9 mouse cellular contexts compared by ENCODE assay signal in genomic region chr11:77686346-77686840, GRCm38 (mm10). TPM values are rescaled to one million over a fixed set of nuclear protein-coding genes. Genes with fewer than 3 reads are reported as not detected.
DNase-seq lines count a peak whose midpoint lies in the region; ATAC-seq lines count a peak whose summit lies in the region.
"Had no signal": no experiment of that assay in that cellular context is flagged by ENCODE, and none has a peak within 500 bp of the region (broad histone marks: within the 10 kb centered on the region; RNA-seq: fewer than 3 reads in every experiment).

No protein-coding gene starts in this region.

- intact Hi-C loops in left cerebral cortex, postnatal 36 days (cut with DNase I) = loop anchor here (5.0 kb wide), 2 partner anchors 76 to 79 kb away; partner anchors contain the start of genes Myo18a and Taok1

- H3K27me3 ChIP-seq in intestine, embryonic 14.5 days (replicated peaks; ENCODE audit: control insufficient read depth, insufficient read depth, low read length) = no peaks in the 10 kb centered on the region
- H3K27me3 ChIP-seq in liver, embryonic 13.5 days = no peaks in the 10 kb centered on the region

- H3K4me1 ChIP-seq in intestine, embryonic 14.5 days (replicated peaks; ENCODE audit: control insufficient read depth, insufficient read depth, low read length) = peaks cover 6% of the 10 kb centered on the region
- peaks cover 26% of the 10 kb centered on the region for H3K4me1 ChIP-seq in liver, embryonic 13.5 days (replicated peaks)

- peaks cover 23% of the 10 kb centered on the region for H3K36me3 ChIP-seq in intestine, embryonic 14.5 days (ENCODE audit: control insufficient read depth, insufficient read depth, low read length)
- H3K36me3 ChIP-seq in liver, embryonic 13.5 days = peaks cover 19% of the 10 kb centered on the region

- ATAC-seq in intestine, embryonic 14.5 days (replicated peaks; ENCODE audit: low FRiP score, low TSS enrichment, low read depth) = peak; percentile 40
- ATAC-seq in liver, embryonic 13.5 days (ENCODE audit: low read depth) = peak; percentile 38

- H3K9me3 ChIP-seq in intestine, embryonic 14.5 days (ENCODE audit: control insufficient read depth, low read length) = no peaks in the 10 kb centered on the region
- no peaks in the 10 kb centered on the region for H3K9me3 ChIP-seq in liver, embryonic 13.5 days (replicated peaks)

- H3K4me3 ChIP-seq in intestine, embryonic 14.5 days (ENCODE audit: low read depth, low read length) = peak overlapping the region; percentile 98
- H3K4me3 ChIP-seq in liver, embryonic 13.5 days (replicated peaks) = peak overlapping the region; percentile 95

- peak overlapping the region; percentile 97 for H3K9ac ChIP-seq in intestine, embryonic 14.5 days (ENCODE audit: low read length)
- H3K9ac ChIP-seq in liver, embryonic 13.5 days = peak overlapping the region; percentile 98

- H3K27ac ChIP-seq in intestine, embryonic 14.5 days (ENCODE audit: low read depth) = peak overlapping the region; percentile 97
- peak overlapping the region; percentile 97 for H3K27ac ChIP-seq in liver, embryonic 13.5 days

- peak; percentile 4 to 7 for DNase-seq in left cerebral cortex, adult 18-20 months (ENCODE audit: low spot score in 2 of 2)
- no peak for DNase-seq in left cerebral cortex, postnatal 36 days (ENCODE audit: low spot score in 2 of 2)
- peak; percentile 53 for DNase-seq in cerebellum, adult 9-11 months
- peak; percentile 16 to 21 for DNase-seq in frontal cortex, postnatal 14 days (ENCODE audit: low spot score in 2 of 2)
- peak; percentile 79 for DNase-seq in intestine, embryonic 14.5 days (ENCODE audit: low spot score)
- DNase-seq in liver, embryonic 13.5 days = peak; percentile 42
- DNase-seq in natural killer cell, adult 2 months (ENCODE audit: low spot score in 2 of 2) = peak; percentile 25 to 32
- DNase-seq in telencephalon, adult 2 months (ENCODE audit: low read depth, low spot score) = peak; percentile 9

- H3K4me2 ChIP-seq in intestine, embryonic 14.5 days (ENCODE audit: low read length) = peak overlapping the region; percentile 79
- H3K4me2 ChIP-seq in liver, embryonic 13.5 days = peak overlapping the region; percentile 88

- 0% methylated on average over 20 of the region's 30 CpGs for WGBS in intestine, embryonic 14.5 days
- under 1% methylated on average over 29 of the region's 30 CpGs for WGBS in liver, embryonic 13.5 days (ENCODE audit: insufficient replicate concordance)

RNA-seq across cellular contexts. Expression of gene Nufip2, which starts 0.4 kb away (rescaled TPM):
- total RNA-seq in left cerebral cortex, adult 18-20 months (2021) = 10 to 100 TPM; 66.4 to 68.7 TPM
- total RNA-seq in left cerebral cortex, postnatal 36 days (2021) = 10 to 100 TPM; 57.3 to 79.3 TPM
- 6.4 and 6.7 TPM in 2 replicates for polyA plus RNA-seq in intestine, embryonic 14.5 days (2014; fragmentation: Nextera tagmentation; extraction: Ambion mirVana)
- 2.2 TPM in 2 replicates for polyA plus RNA-seq in liver, embryonic 13.5 days (2015; fragmentation: Nextera tagmentation; extraction: Ambion mirVana)

RNA-seq across cellular contexts. Expression of gene Cryba1, which starts 38.7 kb away (rescaled TPM):
- not detected for total RNA-seq in left cerebral cortex, adult 18-20 months (2021)
- not detected for total RNA-seq in left cerebral cortex, postnatal 36 days (2021)
- 0.26 TPM in 1 of 2 replicates, not detected in the other for polyA plus RNA-seq in intestine, embryonic 14.5 days (2014; fragmentation: Nextera tagmentation; extraction: Ambion mirVana)
- 0.24 TPM in 1 of 2 replicates, not detected in the other for polyA plus RNA-seq in liver, embryonic 13.5 days (2015; fragmentation: Nextera tagmentation; extraction: Ambion mirVana)
- polyA plus RNA-seq: large intestine, adult 2 months had no signal

Comparison
In these comparisons a context has a peak if more than half of its experiments do, and no peak if none do; other contexts are left out.
1. DNase-seq: peak in left cerebral cortex, adult 18-20 months (2 of 2), cerebellum, adult 9-11 months (single experiment), frontal cortex, postnatal 14 days (2 of 2), intestine, embryonic 14.5 days (single experiment), liver, embryonic 13.5 days (single experiment), natural killer cell, adult 2 months (2 of 2) and telencephalon, adult 2 months (single experiment); none in left cerebral cortex, postnatal 36 days (0 of 2).